Mouse (Mus musculus): Measurements from ENCODE around the gene Lce3b. TPM values are rescaled to one million over a fixed set of nuclear protein-coding genes. Genes with fewer than 3 reads are reported as not detected.

Lce3b gene
- not detected for polyA plus RNA-seq (2014; fragmentation: Illumina TruSeq; extraction: RNeasy Lipid Tissue Mini Kit (QIAGEN cat#74804))

DNA sequence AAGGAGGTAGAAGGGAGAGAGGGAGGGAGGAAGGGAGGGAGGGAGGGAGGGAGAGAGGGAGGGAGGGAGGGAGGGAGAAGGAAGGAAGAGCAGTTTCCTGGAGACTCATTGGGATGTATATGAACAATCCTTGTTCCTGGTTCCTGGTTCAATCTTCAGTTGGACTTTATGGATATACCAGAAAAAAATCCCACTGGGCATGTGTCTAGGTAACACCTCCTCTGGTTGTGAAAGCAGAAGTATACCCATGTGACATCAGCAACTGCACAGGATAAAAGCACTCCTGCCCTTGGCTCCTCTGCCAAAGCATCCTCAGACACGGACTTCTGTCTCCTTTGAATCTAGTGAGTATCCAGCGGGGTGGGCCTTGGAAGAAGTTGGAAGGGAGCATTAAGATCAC is at the start of gene Lce3b:
Lce3b (plus strand) TSS at position 301 of the 400 bp plus-strand sequence.

DNA sequence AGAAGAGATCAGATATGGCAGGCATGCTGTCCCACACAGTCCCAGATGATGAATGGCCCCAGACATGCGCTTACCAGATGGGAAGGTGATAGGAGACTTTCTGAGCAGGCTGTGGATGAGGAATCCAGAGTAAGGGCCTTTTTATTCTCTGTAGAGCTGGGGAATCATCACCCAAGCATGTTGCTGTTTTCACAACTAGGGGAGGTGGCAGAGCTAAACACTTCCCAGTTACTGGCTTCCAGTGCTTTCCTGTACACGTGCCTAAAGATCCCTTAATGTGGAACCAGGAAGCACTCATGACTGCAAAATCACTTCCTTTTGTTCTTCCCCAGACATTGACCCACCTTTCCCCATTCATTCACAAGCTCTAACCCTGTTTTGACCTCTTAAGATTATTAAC is 6.6 kb upstream of the Lce3b start, which contains the start of gene Lce3a:
Lce3a (minus strand) TSS at position 101 of the 400 bp plus-strand sequence.

DNA sequence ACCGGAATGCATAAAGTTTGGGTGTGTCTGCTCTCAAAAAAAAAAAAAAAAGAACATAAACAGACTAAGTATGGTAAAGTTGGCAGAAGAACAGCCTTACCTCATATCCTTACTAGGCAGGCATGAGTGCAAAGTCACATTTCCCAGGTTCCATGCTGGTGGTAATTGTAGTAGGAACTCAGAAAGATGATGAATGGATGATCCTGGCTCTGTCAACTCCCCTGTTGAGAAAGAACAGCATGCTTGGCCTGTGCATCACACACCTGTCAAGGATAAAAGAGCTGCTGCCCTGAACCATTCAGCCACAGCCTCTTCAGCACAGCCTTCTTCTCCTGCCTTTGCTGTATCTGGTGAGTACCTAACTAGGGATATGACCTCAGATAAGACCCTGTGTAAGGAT is 11.4 kb downstream of the Lce3b start, which contains the start of gene Lce3c:
Lce3c (plus strand) TSS at position 301 of the 400 bp plus-strand sequence.

GRCm38 (mm10) chr3:92957090-92957489 is 24.3 kb downstream of the Lce3b start, which contains the start of gene Lce3d:
Lce3d (plus strand) TSS chr3:92957390.

DNA sequence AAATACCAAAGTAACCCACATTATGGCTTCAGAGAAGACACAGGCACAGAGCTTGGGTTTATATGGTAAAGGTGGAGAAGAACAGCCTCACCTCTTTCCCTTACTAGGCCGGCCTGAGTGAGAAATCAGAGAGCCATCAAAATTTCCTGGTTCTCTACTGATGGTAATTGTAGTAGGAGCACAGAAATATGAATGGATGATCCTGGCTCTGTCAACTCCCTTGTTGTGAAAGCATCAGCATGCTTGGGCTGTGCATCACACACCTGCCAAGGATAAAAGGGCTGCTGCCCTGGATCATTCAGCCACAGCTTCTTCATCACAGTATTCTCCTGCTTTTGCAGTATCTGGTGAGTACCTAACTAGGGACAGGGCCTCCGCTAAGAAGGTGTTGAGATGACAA is 34.0 kb downstream of the Lce3b start, which contains the start of gene Lce3e:
Lce3e (plus strand) TSS at position 301 of the 400 bp plus-strand sequence.

Other genes with a start within 250 kb of the Lce3b start
- gene Lce1d, start 245.8 kb upstream of the Lce3b start, polyA plus RNA-seq (2014; fragmentation: Illumina TruSeq; extraction: RNeasy Lipid Tissue Mini Kit (QIAGEN cat#74804)), result not detected
- gene Lce1e, start 223.9 kb upstream of the Lce3b start, polyA plus RNA-seq (2014; fragmentation: Illumina TruSeq; extraction: RNeasy Lipid Tissue Mini Kit (QIAGEN cat#74804)), result not detected
- gene Lce1f, start 212.6 kb upstream of the Lce3b start, polyA plus RNA-seq (2014; fragmentation: Illumina TruSeq; extraction: RNeasy Lipid Tissue Mini Kit (QIAGEN cat#74804)), result not detected
- gene Gm38119, start 193.9 kb upstream of the Lce3b start, polyA plus RNA-seq (2014; fragmentation: Illumina TruSeq; extraction: RNeasy Lipid Tissue Mini Kit (QIAGEN cat#74804)), result not detected
- not detected for gene Lce1g, start 180.6 kb upstream of the Lce3b start, polyA plus RNA-seq (2014; fragmentation: Illumina TruSeq; extraction: RNeasy Lipid Tissue Mini Kit (QIAGEN cat#74804))
- not detected for gene Lce1h, start 167.9 kb upstream of the Lce3b start, polyA plus RNA-seq (2014; fragmentation: Illumina TruSeq; extraction: RNeasy Lipid Tissue Mini Kit (QIAGEN cat#74804))
- gene Lce1i, start 154.1 kb upstream of the Lce3b start, polyA plus RNA-seq (2014; fragmentation: Illumina TruSeq; extraction: RNeasy Lipid Tissue Mini Kit (QIAGEN cat#74804)), result not detected
- not detected for gene Lce1j, start 142.5 kb upstream of the Lce3b start, polyA plus RNA-seq (2014; fragmentation: Illumina TruSeq; extraction: RNeasy Lipid Tissue Mini Kit (QIAGEN cat#74804))
- gene Lce1k, start 125.1 kb upstream of the Lce3b start, polyA plus RNA-seq (2014; fragmentation: Illumina TruSeq; extraction: RNeasy Lipid Tissue Mini Kit (QIAGEN cat#74804)), result not detected
- gene Kprp, start 105.7 kb upstream of the Lce3b start, polyA plus RNA-seq (2014; fragmentation: Illumina TruSeq; extraction: RNeasy Lipid Tissue Mini Kit (QIAGEN cat#74804)), result not detected
- gene Lce1l, start 81.7 kb upstream of the Lce3b start, polyA plus RNA-seq (2014; fragmentation: Illumina TruSeq; extraction: RNeasy Lipid Tissue Mini Kit (QIAGEN cat#74804)), result not detected
- not detected for gene 2310050C09Rik, start 62.8 kb upstream of the Lce3b start, polyA plus RNA-seq (2014; fragmentation: Illumina TruSeq; extraction: RNeasy Lipid Tissue Mini Kit (QIAGEN cat#74804))
- not detected for gene Lce3a, start 6.7 kb upstream of the Lce3b start, polyA plus RNA-seq (2014; fragmentation: Illumina TruSeq; extraction: RNeasy Lipid Tissue Mini Kit (QIAGEN cat#74804))
- gene Lce3c, start 11.5 kb downstream of the Lce3b start, polyA plus RNA-seq (2014; fragmentation: Illumina TruSeq; extraction: RNeasy Lipid Tissue Mini Kit (QIAGEN cat#74804)), result not detected
- gene Lce3d, start 24.4 kb downstream of the Lce3b start, polyA plus RNA-seq (2014; fragmentation: Illumina TruSeq; extraction: RNeasy Lipid Tissue Mini Kit (QIAGEN cat#74804)), result not detected
- not detected for gene Lce3e, start 34.1 kb downstream of the Lce3b start, polyA plus RNA-seq (2014; fragmentation: Illumina TruSeq; extraction: RNeasy Lipid Tissue Mini Kit (QIAGEN cat#74804))
- gene Lce3f, start 59.2 kb downstream of the Lce3b start, polyA plus RNA-seq (2014; fragmentation: Illumina TruSeq; extraction: RNeasy Lipid Tissue Mini Kit (QIAGEN cat#74804)), result not detected
- not detected for gene Crct1, start 82.7 kb downstream of the Lce3b start, polyA plus RNA-seq (2014; fragmentation: Illumina TruSeq; extraction: RNeasy Lipid Tissue Mini Kit (QIAGEN cat#74804))
- not detected for gene Lce1m, start 86.1 kb downstream of the Lce3b start, polyA plus RNA-seq (2014; fragmentation: Illumina TruSeq; extraction: RNeasy Lipid Tissue Mini Kit (QIAGEN cat#74804))
- not detected for gene Gm4858, start 135.8 kb downstream of the Lce3b start, polyA plus RNA-seq (2014; fragmentation: Illumina TruSeq; extraction: RNeasy Lipid Tissue Mini Kit (QIAGEN cat#74804))
- not detected for gene Crnn, start 211.8 kb downstream of the Lce3b start, polyA plus RNA-seq (2014; fragmentation: Illumina TruSeq; extraction: RNeasy Lipid Tissue Mini Kit (QIAGEN cat#74804))